Mouse (Mus musculus) embryonic fibroblast, embryonic 13.5 days (primary cell): ENCODE results near the gene Bicc1.

Source experiments
- CTCF ChIP-seq: IDR thresholded peaks from 2 replicates; pipeline ENCODE4 v1.5.1; 2011; ENCODE audit warnings: mild to moderate bottlenecking, control low read depth, low read length, moderate library complexity, borderline replicate concordance; ENCODE audit not compliant: insufficient read depth
- POLR2A ChIP-seq: IDR thresholded peaks from 2 replicates; pipeline ENCODE4 v1.6.1; 2011; ENCODE audit warnings: low read depth, mild to moderate bottlenecking, control low read depth, low read length, moderate library complexity

DNA sequence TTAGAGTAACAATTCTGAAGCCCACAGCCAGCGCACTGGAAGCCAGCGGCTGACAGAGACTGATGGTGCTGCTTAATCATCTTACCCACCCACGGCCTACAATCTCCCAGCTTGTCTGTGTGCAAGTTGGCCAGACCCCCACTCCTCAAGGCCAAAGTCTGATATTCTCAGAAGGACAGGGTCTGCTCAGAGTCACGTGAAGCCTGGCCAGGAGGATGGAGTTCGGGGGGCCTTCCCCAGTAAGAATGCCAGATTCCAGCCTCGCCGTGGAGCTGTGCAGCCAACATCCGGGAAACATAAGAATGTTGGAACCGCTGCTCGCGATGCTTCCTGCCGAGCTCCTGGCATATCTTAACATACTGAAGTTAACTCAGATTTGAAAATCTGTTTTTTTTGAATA, 219.7 kb downstream of the Bicc1 start:
- TF ChIP-seq CTCF: no peak
- no peak for TF ChIP-seq POLR2A
